Mouse (Mus musculus) left cerebral cortex, adult 9 months (tissue): ENCODE data around the gene 4931422A03Rik.
"Not testable (repeated sequence)": the region's sequence is repeated elsewhere in the genome, so short reads cannot be mapped to it uniquely, and the experiment has no call there.

Experiments
- DNase-seq, 2 experiments: peaks; one replicate each; pipeline ENCODE4 v3.0.0; 2022; ENCODE audit warnings: low spot score in 2 of 2

The 4931422A03Rik gene

GRCm38 (mm10) chr2:104028139-104028723 lies at the start of gene 4931422A03Rik:
Gene 4931422A03Rik (minus strand): TSS chr2:104028361.
- DNase-seq: no peak

- DNase-seq: no peak
Measured at GRCm38 (mm10) chr2:104069704-104070185, 41.6 kb upstream of the 4931422A03Rik start, which contains the start of gene Cd59b. Gene Cd59b (plus strand): TSS chr2:104069849.

GRCm38 (mm10) chr2:104068450-104068849 lies 40.3 kb upstream of the 4931422A03Rik start, which contains the start of gene Gm10799:
Gene Gm10799 (minus strand): TSS chr2:104068550.
- DNase-seq: not testable (repeated sequence)

GRCm38 (mm10) chr2:104065526-104065925 lies 37.4 kb upstream of the 4931422A03Rik start, which contains the start of gene Gm10912:
Gene Gm10912 (plus strand): TSS chr2:104065826.
- not testable (repeated sequence) for DNase-seq

DNA sequence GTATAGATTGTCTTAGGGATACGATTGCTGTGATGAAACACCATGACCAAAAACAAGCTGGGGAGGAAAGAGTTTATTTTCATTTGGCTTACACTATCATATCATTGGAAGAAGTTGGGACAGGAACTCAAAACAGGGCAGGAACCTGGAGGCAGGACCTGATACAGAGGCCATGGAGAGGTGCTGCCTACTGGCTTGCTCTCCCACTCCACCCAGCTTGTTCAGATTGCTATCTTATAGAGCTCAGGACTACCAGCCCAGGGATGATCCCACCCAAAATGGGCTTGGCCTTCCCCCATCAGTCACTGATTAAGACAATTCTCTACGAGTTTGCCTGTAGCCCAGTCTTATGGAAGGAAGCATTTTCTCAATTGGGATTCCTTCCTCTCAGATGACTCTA lies 36.0 kb upstream of the 4931422A03Rik start:
- no peak for DNase-seq

- DNase-seq: no peak
Measured at GRCm38 (mm10) chr2:104062665-104063064, 34.5 kb upstream of the 4931422A03Rik start.

- no peak for DNase-seq
Measured at GRCm38 (mm10) chr2:104060996-104061395, 32.8 kb upstream of the 4931422A03Rik start.

GRCm38 (mm10) chr2:104059786-104060185 lies 31.6 kb upstream of the 4931422A03Rik start:
- DNase-seq: peak in 1 of 2 experiments; percentile 33

- DNase-seq: no peak
Measured at GRCm38 (mm10) chr2:104058954-104059353, 30.8 kb upstream of the 4931422A03Rik start.

DNA sequence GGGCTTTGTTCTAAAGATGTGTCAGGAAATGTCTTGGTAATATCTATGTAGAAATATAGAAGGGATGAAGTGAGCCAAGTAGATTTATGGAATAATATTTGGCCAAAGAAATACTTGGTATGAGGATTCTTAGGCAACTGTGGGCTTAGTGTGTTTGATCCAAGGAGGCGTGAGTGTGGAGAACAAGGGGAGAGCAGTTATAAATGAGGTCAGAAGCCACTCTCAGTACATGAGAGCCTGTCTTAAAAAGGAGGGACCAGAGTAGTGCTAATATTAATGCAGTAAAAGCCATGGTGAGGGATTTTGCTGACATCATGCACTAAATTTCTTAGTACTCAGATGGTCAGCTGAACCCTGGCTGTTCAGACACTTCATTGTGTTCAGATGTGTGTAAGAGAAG lies 30.2 kb upstream of the 4931422A03Rik start:
- DNase-seq: no peak

GRCm38 (mm10) chr2:104044479-104045080 lies 16.4 kb upstream of the 4931422A03Rik start:
- DNase-seq: no peak

GRCm38 (mm10) chr2:104043624-104044478 lies 15.7 kb upstream of the 4931422A03Rik start:
- DNase-seq: no peak

- DNase-seq: no peak
Measured at GRCm38 (mm10) chr2:104042766-104043165, 14.6 kb upstream of the 4931422A03Rik start.

GRCm38 (mm10) chr2:104041632-104042031 lies 13.5 kb upstream of the 4931422A03Rik start:
- no peak for DNase-seq

GRCm38 (mm10) chr2:104038236-104038635 lies 10.1 kb upstream of the 4931422A03Rik start:
- no peak for DNase-seq

DNA sequence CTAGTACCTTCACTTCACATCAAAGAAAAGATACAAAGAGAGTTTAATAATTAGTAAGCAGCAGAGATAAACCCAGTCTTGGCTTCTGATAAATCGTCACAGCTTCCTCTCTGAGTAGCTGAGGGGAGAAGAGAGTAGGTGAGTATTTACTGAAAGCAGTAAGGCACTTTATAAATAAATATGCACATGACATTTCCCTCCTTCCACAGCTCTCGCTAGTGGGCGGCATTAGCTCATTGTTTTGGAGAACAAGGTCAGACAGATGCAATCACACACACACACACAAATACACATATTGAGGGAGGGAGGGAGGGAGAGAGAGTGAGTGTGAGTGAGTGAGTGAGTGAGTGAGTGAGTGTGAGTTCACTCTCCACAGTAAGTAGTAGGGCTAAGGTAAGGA lies 8.2 kb upstream of the 4931422A03Rik start:
- DNase-seq: no peak

DNA sequence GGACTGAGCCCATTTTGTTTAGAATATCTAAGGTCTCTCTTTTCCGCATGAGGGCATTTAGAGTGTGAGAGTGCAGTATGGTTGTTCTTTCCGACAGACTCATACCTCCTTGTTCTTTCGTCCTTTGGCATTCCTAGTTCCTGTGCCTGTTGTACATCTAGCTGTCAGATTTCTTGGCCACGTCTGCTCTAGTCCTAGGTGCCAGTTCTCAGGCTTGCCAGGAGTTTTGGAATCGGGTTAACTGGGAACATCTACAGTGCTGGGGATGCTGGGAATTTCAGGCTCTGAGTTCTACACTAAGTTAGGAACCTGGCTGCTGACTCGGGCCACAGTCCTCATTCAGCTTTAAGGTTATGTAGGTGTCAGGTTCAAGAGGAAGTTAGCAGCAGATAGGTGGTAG lies 7.4 kb upstream of the 4931422A03Rik start:
- DNase-seq: no peak

DNA sequence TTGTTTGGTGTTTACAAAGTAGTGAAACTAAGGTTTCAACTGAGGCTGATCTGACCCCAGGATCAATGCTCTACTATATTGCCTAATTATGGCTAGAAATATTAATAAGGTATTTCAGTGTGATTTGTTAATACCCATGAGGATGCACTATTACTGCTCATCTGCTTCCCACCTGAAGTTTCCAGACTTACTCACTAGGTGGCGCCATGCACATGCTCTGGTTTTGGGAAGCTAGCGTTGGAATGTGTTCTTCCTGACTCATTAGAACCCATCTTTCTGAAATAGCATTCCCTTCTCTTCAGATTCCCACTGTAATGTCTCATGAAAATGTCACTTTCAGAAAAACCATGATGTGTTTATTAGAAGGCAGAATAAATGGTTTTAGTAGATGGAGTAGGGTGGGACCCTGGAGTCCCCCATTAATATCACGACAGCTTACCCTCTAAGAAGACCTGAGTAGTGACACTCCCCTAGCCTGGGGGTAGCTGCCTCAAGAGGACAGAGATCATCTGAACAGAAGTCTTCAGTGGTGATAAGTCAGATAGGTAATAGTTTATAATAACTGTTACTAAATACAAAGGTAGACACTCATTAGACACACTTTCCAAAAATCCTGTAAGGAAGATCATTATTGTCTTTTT lies 6.8 kb upstream of the 4931422A03Rik start:
- DNase-seq: peak; percentile 36 to 76

DNA sequence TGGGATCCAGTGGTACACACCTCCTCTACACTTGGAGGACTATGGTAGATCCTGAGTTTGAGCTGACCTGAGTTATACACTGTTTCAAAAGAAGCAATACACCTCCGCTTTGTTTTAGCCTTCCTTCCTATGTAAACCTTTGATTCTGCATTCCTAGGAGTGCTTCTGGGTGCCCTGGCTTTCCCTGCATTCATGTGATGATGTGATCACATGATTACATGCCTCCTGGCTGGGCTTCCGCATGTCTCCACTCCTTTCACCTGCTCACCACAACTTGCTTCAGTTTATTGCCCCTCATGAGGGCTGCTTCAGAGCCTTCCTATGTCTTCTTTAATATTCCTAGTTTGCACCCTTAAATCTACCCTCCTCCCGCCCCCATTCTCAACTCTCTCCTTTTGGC lies 3.9 kb upstream of the 4931422A03Rik start:
- DNase-seq: no peak

- no peak for DNase-seq
Measured at GRCm38 (mm10) chr2:104030381-104030780, 2.2 kb upstream of the 4931422A03Rik start.

GRCm38 (mm10) chr2:104029074-104029473 lies 913 bp upstream of the 4931422A03Rik start:
- DNase-seq: no peak
